27 mouse cellular contexts compared by ENCODE assay signal in genomic region chr8:26244308-26244707, GRCm38 (mm10).
"Had no signal": no experiment of that assay in that cellular context is flagged by ENCODE, and none has a peak within 500 bp of the region (broad histone marks: within the 10 kb centered on the region; RNA-seq: fewer than 3 reads in every experiment).

No protein-coding gene starts in this region.

- ATAC-seq: hindbrain, postnatal 0 days; intestine, embryonic 16.5 days; liver, embryonic 12.5 days had no signal

- H3K4me3 ChIP-seq: heart, adult 2 months; heart, embryonic 13.5 days; heart, embryonic 15.5 days; hindbrain, embryonic 13.5 days; hindbrain, embryonic 15.5 days; kidney, embryonic 15.5 days; limb, embryonic 13.5 days; limb, embryonic 15.5 days; liver, embryonic 12.5 days had no signal

- H3K9ac ChIP-seq: heart, embryonic 13.5 days; heart, embryonic 15.5 days; hindbrain, embryonic 13.5 days; hindbrain, embryonic 15.5 days; kidney, embryonic 15.5 days; limb, embryonic 13.5 days; limb, embryonic 15.5 days; liver, embryonic 12.5 days; liver, embryonic 14.5 days had no signal

- H3K9me3 ChIP-seq: heart, embryonic 13.5 days; heart, embryonic 15.5 days; hindbrain, embryonic 13.5 days; hindbrain, embryonic 15.5 days; kidney, embryonic 15.5 days; limb, embryonic 13.5 days; limb, embryonic 15.5 days; liver, embryonic 12.5 days had no signal

- H3K36me3 ChIP-seq: heart, embryonic 13.5 days; heart, embryonic 15.5 days; hindbrain, embryonic 13.5 days; hindbrain, embryonic 15.5 days; kidney, embryonic 15.5 days; limb, embryonic 13.5 days; limb, embryonic 15.5 days; liver, embryonic 12.5 days had no signal

- DNase-seq: gastrocnemius, postnatal 14 days; gastrocnemius, postnatal 36 days; heart, adult 11 months; heart, adult 2 months; heart, postnatal 14 days; heart, postnatal 36 days; kidney, adult 11 months; kidney, adult 2 months; kidney, adult 9 months; kidney, postnatal 14 days; kidney, postnatal 36 days; layer of hippocampus, adult 9-11 months; layer of hippocampus, postnatal 36 days; left cerebral cortex, postnatal 4 days had no signal

- H3K27me3 ChIP-seq: heart, embryonic 13.5 days; heart, embryonic 15.5 days; hindbrain, embryonic 13.5 days; hindbrain, embryonic 15.5 days; kidney, embryonic 15.5 days; limb, embryonic 15.5 days; liver, embryonic 12.5 days had no signal

- H3K27ac ChIP-seq: heart, adult 2 months; heart, embryonic 13.5 days; heart, embryonic 15.5 days; hindbrain, embryonic 13.5 days; hindbrain, embryonic 15.5 days; hindbrain, postnatal 0 days; kidney, embryonic 15.5 days; kidney, postnatal 0 days; limb, embryonic 13.5 days; limb, embryonic 15.5 days; liver, embryonic 12.5 days; liver, embryonic 14.5 days had no signal

- H3K4me2 ChIP-seq: heart, embryonic 11.5 days; heart, embryonic 13.5 days; heart, embryonic 15.5 days; hindbrain, embryonic 13.5 days; hindbrain, embryonic 15.5 days; kidney, embryonic 15.5 days; limb, embryonic 13.5 days; limb, embryonic 15.5 days; liver, embryonic 12.5 days had no signal

- H3K4me1 ChIP-seq: heart, embryonic 15.5 days; hindbrain, embryonic 13.5 days; hindbrain, embryonic 15.5 days; kidney, embryonic 15.5 days; limb, embryonic 13.5 days; limb, embryonic 15.5 days; liver, embryonic 12.5 days had no signal
